Mouse (Mus musculus): ENCODE measurements at regions not wholly inside any gene's neighbourhood (a gene's known extent, or its start where the extent isn't known, plus 50 kb on each side); places are given as distances from the start of the nearest gene placed in this dataset.

- TF ChIP-seq POLR2A (IDR thresholded peaks at IDR 0.05; ENCODE audit: borderline replicate concordance, low read depth, low read length) (no peak), CTCF (IDR thresholded peaks at IDR 0.05; ENCODE audit: low read depth, low read length) (no peak)
Measured at GRCm38 (mm10) chr11:20883907-20884306, 53.1 kb upstream of the Lgalsl start.
